Comparison of ENCODE assay signal across 26 mouse cellular contexts in the genomic region with DNA sequence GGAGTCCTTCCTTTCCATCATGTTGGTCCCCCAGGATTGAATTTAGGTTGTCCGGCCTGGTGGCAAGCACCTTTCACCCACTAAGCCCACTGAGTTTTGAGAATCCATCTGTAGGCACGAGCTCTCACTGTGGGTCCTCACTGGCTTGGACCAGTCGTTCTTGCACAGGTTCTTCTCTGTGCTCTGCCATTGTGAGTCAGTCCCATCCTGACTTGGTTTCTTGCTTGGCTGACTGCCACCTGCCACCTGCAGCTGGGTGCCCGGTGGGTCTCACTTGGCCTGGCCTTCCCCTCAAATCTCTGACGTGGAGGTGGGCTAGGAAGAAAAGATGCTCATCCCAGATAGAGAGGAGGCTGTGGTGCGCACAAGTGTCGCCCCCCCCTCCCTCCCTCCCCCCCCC. TPM values are rescaled to one million over a fixed set of nuclear protein-coding genes. Genes with fewer than 3 reads are reported as not detected.
DNase-seq lines count a peak whose midpoint lies in the region; ATAC-seq lines count a peak whose summit lies in the region.
"Had no signal": no experiment of that assay in that cellular context is flagged by ENCODE, and none has a peak within 500 bp of the region (broad histone marks: within the 10 kb centered on the region; RNA-seq: fewer than 3 reads in every experiment).

No protein-coding gene starts in this region.

- no peak overlapping the region for H3K4me2 ChIP-seq in hindbrain, embryonic 14.5 days (replicated peaks)
- H3K4me2 ChIP-seq: embryonic facial prominence, embryonic 13.5 days; embryonic facial prominence, embryonic 15.5 days; forebrain, embryonic 12.5 days had no signal

- H3K4me1 ChIP-seq in brown adipose tissue, adult 24 weeks (ENCODE audit: control insufficient read depth, insufficient read depth, insufficient read length, low read length) = peaks cover 6% of the 10 kb centered on the region
- peaks cover 9% of the 10 kb centered on the region for H3K4me1 ChIP-seq in hindbrain, embryonic 14.5 days (replicated peaks; ENCODE audit: control insufficient read depth, insufficient read depth, low read length)

- H3K9ac ChIP-seq in hindbrain, embryonic 14.5 days = no peak overlapping the region
- H3K9ac ChIP-seq: embryonic facial prominence, embryonic 13.5 days; embryonic facial prominence, embryonic 15.5 days; forebrain, embryonic 12.5 days had no signal

- H3K27me3 ChIP-seq in hindbrain, embryonic 14.5 days (ENCODE audit: control insufficient read depth, insufficient read depth, low read length) = no peaks in the 10 kb centered on the region
- H3K27me3 ChIP-seq: embryonic facial prominence, embryonic 13.5 days; embryonic facial prominence, embryonic 15.5 days; forebrain, embryonic 12.5 days; Patski had no signal

- H3K4me3 ChIP-seq in brown adipose tissue, adult 24 weeks (ENCODE audit: insufficient read depth, low read depth, low read length) = no peak overlapping the region
- H3K4me3 ChIP-seq in hindbrain, embryonic 14.5 days (replicated peaks; ENCODE audit: low read length) = no peak overlapping the region
- H3K4me3 ChIP-seq: embryonic facial prominence, embryonic 13.5 days; embryonic facial prominence, embryonic 15.5 days; erythroblast, embryonic 14.5 days; forebrain, embryonic 10.5 days; forebrain, embryonic 12.5 days had no signal

- peak overlapping the region; percentile 84 for H3K27ac ChIP-seq in brown adipose tissue, adult 24 weeks (replicated peaks; ENCODE audit: low read depth, low read length)
- H3K27ac ChIP-seq in hindbrain, embryonic 14.5 days = no peak overlapping the region
- H3K27ac ChIP-seq: embryonic facial prominence, embryonic 13.5 days; embryonic facial prominence, embryonic 15.5 days; forebrain, embryonic 10.5 days; forebrain, embryonic 12.5 days had no signal

- H3K36me3 ChIP-seq in hindbrain, embryonic 14.5 days (replicated peaks; ENCODE audit: control insufficient read depth, insufficient read depth) = peaks cover 10% of the 10 kb centered on the region

- H3K9me3 ChIP-seq in hindbrain, embryonic 14.5 days (ENCODE audit: control insufficient read depth, low read length) = no peaks in the 10 kb centered on the region
- H3K9me3 ChIP-seq: embryonic facial prominence, embryonic 13.5 days; embryonic facial prominence, embryonic 15.5 days; forebrain, embryonic 10.5 days; forebrain, embryonic 12.5 days; G1E had no signal

- 71% methylated on average over 6 of the region's 7 CpGs for WGBS in hindbrain, embryonic 14.5 days

- peak; percentile 90 for DNase-seq in heart, adult 11 months
- DNase-seq in heart, adult 18-20 months = no peak
- peak; percentile 70 for DNase-seq in A20 (ENCODE audit: low read depth, low spot score)
- DNase-seq in yolk sac, embryonic 10.5 days (ENCODE audit: low spot score) = no peak
- DNase-seq in hindbrain, embryonic 14.5 days (ENCODE audit: low spot score) = no peak
- DNase-seq: adrenal gland, adult 8-10 months; adrenal gland, postnatal 14 days; adrenal gland, postnatal 36 days; cerebellum, adult 11 months; cerebellum, adult 18-20 months; cerebellum, adult 8-10 months; cerebellum, adult 9-11 months; cerebellum, postnatal 14 days; cerebellum, postnatal 36 days; embryo, embryonic 11 days had no signal

- ATAC-seq in hindbrain, embryonic 14.5 days (ENCODE audit: low FRiP score) = no peak
- ATAC-seq: activated CD4-positive, CD25-positive, alpha-beta regulatory T cell, adult 4 months; forebrain, embryonic 14.5 days; forebrain, embryonic 16.5 days; Patski had no signal

RNA-seq across cellular contexts. Expression of a gene that starts 6.0 kb away (rescaled TPM):
- total RNA-seq in heart, adult 18-20 months (2021) = 1 to 10 TPM; 8.5 to 9.2 TPM
- polyA plus RNA-seq in brown adipose tissue, adult 24 weeks (2012; ENCODE audit: insufficient read depth, insufficient read length, missing spikeins) = 11.3 and 12.3 TPM in 2 replicates
- 16.4 and 17.2 TPM in 2 replicates for polyA plus RNA-seq in hindbrain, embryonic 14.5 days (2014; fragmentation: Nextera tagmentation; extraction: Ambion mirVana)
- polyA plus RNA-seq: erythroblast, embryonic 14.5 days had no signal

RNA-seq across cellular contexts. Expression of a gene that starts 6.1 kb away (rescaled TPM):
- 1 to 10 TPM; 1.3 to 2.2 TPM for total RNA-seq in heart, adult 18-20 months (2021)
- polyA plus RNA-seq in brown adipose tissue, adult 24 weeks (2012; ENCODE audit: insufficient read depth, insufficient read length, missing spikeins) = 1.7 and 2.9 TPM in 2 replicates
- 12.6 and 13.0 TPM in 2 replicates for polyA plus RNA-seq in hindbrain, embryonic 14.5 days (2014; fragmentation: Nextera tagmentation; extraction: Ambion mirVana)
- polyA plus RNA-seq: erythroblast, embryonic 14.5 days had no signal

Comparison
In these comparisons a context has a peak if more than half of its experiments do, and no peak if none do; other contexts are left out.
1. DNase-seq: peak in heart, adult 11 months (single experiment) and A20 (single experiment); none in heart, adult 18-20 months (0 of 2), yolk sac, embryonic 10.5 days (single experiment) and hindbrain, embryonic 14.5 days (single experiment).